Mouse (Mus musculus) central nervous system, embryonic 14 days (tissue): ENCODE data around the gene Sf3a1. TPM values are rescaled to one million over a fixed set of nuclear protein-coding genes. Genes with fewer than 3 reads are reported as not detected.

ENCODE experiments used
- polyA plus RNA-seq: library from polyadenylated mRNA; depleted of rRNA; stranded (reverse); fragments of >200 nt; gene quantifications from 2 replicates; pipeline ENCODE4 v1.2.3, GENCODE M21; 2012; rRNA removed

The Sf3a1 gene
- polyA plus RNA-seq, result 86.8 and 88.9 TPM in 2 replicates

GRCm38 (mm10) chr11:4159808-4160708 is at the start of gene Sf3a1, which contains the start of gene Ccdc157:
TSS of gene Sf3a1 (plus strand) at chr11:4160350.
TSS of gene Ccdc157 (minus strand) at chr11:4160293.

GRCm38 (mm10) chr11:4122742-4123579 is 37.2 kb upstream of the Sf3a1 start, which contains the start of gene Sec14l2:
TSS of gene Sec14l2 (minus strand) at chr11:4123415.

GRCm38 (mm10) chr11:4134986-4135935 is 24.9 kb upstream of the Sf3a1 start, which contains the start of gene Rnf215:
TSS of gene Rnf215 (plus strand) at chr11:4135202.

GRCm38 (mm10) chr11:4186486-4187317 is 26.6 kb downstream of the Sf3a1 start, which contains the start of gene Tbc1d10a:
TSS of gene Tbc1d10a (plus strand) at chr11:4186789.

GRCm38 (mm10) chr11:4217914-4218629 is 57.9 kb downstream of the Sf3a1 start, which contains the start of gene Castor1:
TSS of gene Castor1 (plus strand) at chr11:4218225.

Other genes with a start within 250 kb of the Sf3a1 start
- gene Slc35e4, start 245.7 kb upstream of the Sf3a1 start, polyA plus RNA-seq, result 9.2 TPM in 2 replicates
- gene Tcn2, start 228.2 kb upstream of the Sf3a1 start, polyA plus RNA-seq, result 19.4 and 26.9 TPM in 2 replicates
- gene Pes1, start 196.4 kb upstream of the Sf3a1 start, polyA plus RNA-seq, result 61.5 and 64.1 TPM in 2 replicates
- 0.08 TPM in 1 of 2 replicates, not detected in the other for gene 4930556J24Rik, start 183.6 kb upstream of the Sf3a1 start, polyA plus RNA-seq
- 2.5 and 4.3 TPM in 2 replicates for gene Gal3st1, start 176.7 kb upstream of the Sf3a1 start, polyA plus RNA-seq
- gene Sec14l4, start 128.9 kb upstream of the Sf3a1 start, polyA plus RNA-seq, result not detected in 2 replicates
- gene Sec14l3, start 95.5 kb upstream of the Sf3a1 start, polyA plus RNA-seq, result 0.11 and 0.22 TPM in 2 replicates
- 5.5 and 5.7 TPM in 2 replicates for gene Mtfp1, start 64.9 kb upstream of the Sf3a1 start, polyA plus RNA-seq
- gene Sec14l2, start 36.9 kb upstream of the Sf3a1 start, polyA plus RNA-seq, result 4.5 and 6.8 TPM in 2 replicates
- gene Rnf215, start 25.1 kb upstream of the Sf3a1 start, polyA plus RNA-seq, result 62.6 and 66.7 TPM in 2 replicates
- 13.8 and 16.7 TPM in 2 replicates for gene Ccdc157, start 57 bp upstream of the Sf3a1 start, polyA plus RNA-seq
- 38.0 and 43.3 TPM in 2 replicates for gene Tbc1d10a, start 26.4 kb downstream of the Sf3a1 start, polyA plus RNA-seq
- gene Castor1, start 57.9 kb downstream of the Sf3a1 start, polyA plus RNA-seq, result 1.4 and 3.1 TPM in 2 replicates
- 0.17 and 0.36 TPM in 2 replicates for gene Osm, start 76.1 kb downstream of the Sf3a1 start, polyA plus RNA-seq
- gene Lif, start 97.2 kb downstream of the Sf3a1 start, polyA plus RNA-seq, result 0.10 and 0.16 TPM in 2 replicates